Mouse (Mus musculus): ENCODE results near the gene Emp2.
"Not testable (repeated sequence)": the region's sequence is repeated elsewhere in the genome, so short reads cannot be mapped to it uniquely, and the experiment has no call there.

The Emp2 gene

GRCm38 (mm10) chr16:10317197-10317544, 3.4 kb upstream of the Emp2 start:
- no peak for DNase-seq (ENCODE audit: low spot score)

- no peak for DNase-seq (ENCODE audit: low spot score)
Observed at GRCm38 (mm10) chr16:10316493-10317196, 2.9 kb upstream of the Emp2 start.

GRCm38 (mm10) chr16:10313226-10313625, 542 bp downstream of the Emp2 start:
- DNase-seq (ENCODE audit: low spot score), result no peak

GRCm38 (mm10) chr16:10311989-10312388, 1.8 kb downstream of the Emp2 start:
- no peak for DNase-seq (ENCODE audit: low spot score)

GRCm38 (mm10) chr16:10311086-10311485, 2.7 kb downstream of the Emp2 start:
- DNase-seq (ENCODE audit: low spot score), result no peak

- no peak for DNase-seq (ENCODE audit: low spot score)
Observed at GRCm38 (mm10) chr16:10310507-10310906, 3.3 kb downstream of the Emp2 start.

- no peak for DNase-seq (ENCODE audit: low spot score)
Observed at GRCm38 (mm10) chr16:10307351-10307750, 6.4 kb downstream of the Emp2 start.

- no peak for DNase-seq (ENCODE audit: low spot score)
Observed at GRCm38 (mm10) chr16:10306101-10306500, 7.7 kb downstream of the Emp2 start.

- no peak for DNase-seq (ENCODE audit: low spot score)
Observed at GRCm38 (mm10) chr16:10301337-10301736, 12.4 kb downstream of the Emp2 start.

- DNase-seq (ENCODE audit: low spot score), result no peak
Observed at GRCm38 (mm10) chr16:10300231-10301186, 13.3 kb downstream of the Emp2 start.

- DNase-seq (ENCODE audit: low spot score), result no peak
Observed at GRCm38 (mm10) chr16:10299637-10300036, 14.1 kb downstream of the Emp2 start.

- DNase-seq (ENCODE audit: low spot score), result no peak
Observed at GRCm38 (mm10) chr16:10297696-10298644, 15.8 kb downstream of the Emp2 start.

GRCm38 (mm10) chr16:10288115-10288514, 25.7 kb downstream of the Emp2 start:
- DNase-seq (ENCODE audit: low spot score), result no peak

- no peak for DNase-seq (ENCODE audit: low spot score)
Observed at GRCm38 (mm10) chr16:10286513-10287268, 27.1 kb downstream of the Emp2 start.

GRCm38 (mm10) chr16:10281890-10282289, 31.9 kb downstream of the Emp2 start:
- DNase-seq (ENCODE audit: low spot score), result no peak

GRCm38 (mm10) chr16:10280286-10280951, 33.3 kb downstream of the Emp2 start:
- peak; percentile 14 for DNase-seq (ENCODE audit: low spot score)

- DNase-seq (ENCODE audit: low spot score), result not testable (repeated sequence)
Observed at GRCm38 (mm10) chr16:10276778-10277177, 37.0 kb downstream of the Emp2 start.

- no peak for DNase-seq (ENCODE audit: low spot score)
Observed at GRCm38 (mm10) chr16:10274465-10274864, 39.3 kb downstream of the Emp2 start.

GRCm38 (mm10) chr16:10272256-10272655, 41.5 kb downstream of the Emp2 start:
- no peak for DNase-seq (ENCODE audit: low spot score)

- no peak for DNase-seq (ENCODE audit: low spot score)
Observed at GRCm38 (mm10) chr16:10253993-10254392, 59.8 kb downstream of the Emp2 start.

GRCm38 (mm10) chr16:10236601-10237000, 77.2 kb downstream of the Emp2 start:
- DNase-seq (ENCODE audit: low spot score), result no peak
